Mouse (Mus musculus): ENCODE results near the gene Scd2.
"Not testable (repeated sequence)": the region's sequence is repeated elsewhere in the genome, so short reads cannot be mapped to it uniquely, and the experiment has no call there.

The Scd2 gene

DNA sequence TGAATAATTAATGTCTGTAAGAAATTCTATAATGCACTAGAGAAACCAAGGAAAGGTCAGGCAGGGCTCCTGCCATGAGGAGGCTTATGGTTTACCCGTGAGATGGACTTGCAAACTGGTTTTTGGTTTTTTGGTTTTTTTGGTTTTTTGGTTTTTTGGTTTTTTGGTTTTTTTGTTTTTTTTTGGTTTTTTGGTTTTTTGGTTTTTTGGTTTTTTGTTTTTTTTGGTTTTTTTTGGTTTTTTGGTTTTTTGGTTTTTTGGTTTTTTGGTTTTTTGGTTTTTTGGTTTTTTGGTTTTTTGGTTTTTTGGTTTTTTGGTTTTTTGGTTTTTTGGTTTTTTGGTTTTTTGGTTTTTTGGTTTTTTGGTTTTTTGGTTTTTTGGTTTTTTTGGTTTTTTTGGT lies 37.7 kb downstream of the Scd2 start:
- in situ Hi-C loops (cut with MboI; ENCODE audit: low pct_unique_long_range_greater_than_20kb in 1 of 2, low sequenced_read_pairs in 2 of 2, unreplicated experiment in 1 of 2) = not testable (repeated sequence)

DNA sequence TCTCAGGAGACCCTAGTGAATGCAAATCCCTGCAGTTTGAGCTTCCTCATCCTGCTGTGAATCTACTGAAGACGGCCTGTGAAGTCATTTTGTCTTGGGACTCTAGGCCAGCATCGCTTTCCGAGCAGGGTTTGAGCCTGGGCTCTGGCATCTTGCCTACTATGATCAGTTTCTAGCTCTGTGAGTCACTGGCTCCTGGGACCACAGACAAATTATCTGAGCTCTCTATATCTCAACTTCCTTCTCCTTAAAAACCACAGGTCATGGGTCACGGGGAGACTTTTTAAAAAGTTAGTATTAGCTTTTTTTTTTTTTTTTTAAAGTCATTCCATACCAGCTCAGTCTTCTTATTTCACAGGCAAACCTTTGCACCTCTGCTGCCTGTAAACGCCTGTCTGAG lies 38.4 kb downstream of the Scd2 start:
- in situ Hi-C loops (cut with MboI; ENCODE audit: low pct_unique_long_range_greater_than_20kb in 1 of 2, low sequenced_read_pairs in 2 of 2, unreplicated experiment in 1 of 2) = no loop called here

DNA sequence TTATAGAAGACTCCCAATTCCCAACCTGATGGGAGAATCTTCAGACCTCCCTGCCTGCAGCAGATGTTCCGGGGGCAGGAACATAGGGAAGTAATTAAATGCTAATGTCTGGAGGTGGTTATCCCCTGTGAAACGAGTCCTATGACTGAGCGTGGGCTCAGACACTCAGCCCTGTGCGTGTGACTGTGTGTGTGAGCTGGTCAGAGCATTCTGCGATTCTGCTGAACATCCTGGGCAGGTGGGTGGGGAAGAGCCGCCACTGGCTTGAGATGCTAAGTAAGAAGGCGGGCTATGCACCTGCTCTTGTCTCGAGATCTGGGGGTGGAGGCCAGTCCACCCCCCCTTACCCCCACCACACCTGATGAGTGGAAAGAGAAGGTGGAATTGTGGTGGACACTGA lies 38.9 kb downstream of the Scd2 start:
- in situ Hi-C loops (cut with MboI; ENCODE audit: low pct_unique_long_range_greater_than_20kb in 1 of 2, low sequenced_read_pairs in 2 of 2, unreplicated experiment in 1 of 2) = no loop called here

DNA sequence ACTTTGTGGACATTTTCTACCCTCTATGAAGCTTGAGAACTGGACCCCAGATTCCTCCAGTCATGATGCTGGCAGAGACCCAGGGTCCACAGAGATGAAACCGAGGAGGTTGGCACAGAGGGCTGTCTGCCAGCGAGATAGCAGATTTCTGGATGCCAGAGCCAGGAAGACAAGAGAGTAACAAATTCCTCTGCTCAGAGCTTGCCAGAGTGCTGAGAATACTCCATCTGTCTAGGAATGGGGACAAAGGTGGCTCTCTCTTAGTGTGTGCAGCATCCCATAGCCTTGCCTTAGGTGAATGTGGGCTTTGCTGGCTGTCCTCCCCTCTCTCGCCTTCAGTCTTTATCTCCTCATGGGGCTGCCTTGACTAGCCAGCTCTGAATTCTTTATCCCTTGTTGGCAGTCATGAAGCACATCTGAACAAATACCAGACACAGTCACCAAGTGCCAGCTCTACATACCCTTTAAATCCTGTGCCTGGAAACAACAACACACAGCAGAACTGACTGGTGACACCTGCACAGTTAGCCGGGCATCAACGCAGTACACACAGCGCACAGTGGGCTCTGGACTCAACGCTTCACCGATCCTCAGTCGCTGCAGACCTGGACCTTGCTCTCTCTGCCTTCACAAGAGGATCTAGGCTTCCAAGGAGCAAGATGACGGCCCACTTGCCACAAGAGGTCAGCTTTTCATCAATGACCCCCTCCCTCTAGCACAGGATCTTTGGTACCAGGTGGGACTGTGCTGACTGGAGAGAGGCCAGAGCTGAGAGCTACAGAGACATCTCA lies 39.6 kb downstream of the Scd2 start, which contains the start of gene Scd4:
Gene Scd4, plus strand, starts transcription at position 260 of the 791 bp plus-strand sequence.
- in situ Hi-C loops (cut with MboI; ENCODE audit: low pct_unique_long_range_greater_than_20kb in 1 of 2, low sequenced_read_pairs in 2 of 2, unreplicated experiment in 1 of 2) = no loop called here

DNA sequence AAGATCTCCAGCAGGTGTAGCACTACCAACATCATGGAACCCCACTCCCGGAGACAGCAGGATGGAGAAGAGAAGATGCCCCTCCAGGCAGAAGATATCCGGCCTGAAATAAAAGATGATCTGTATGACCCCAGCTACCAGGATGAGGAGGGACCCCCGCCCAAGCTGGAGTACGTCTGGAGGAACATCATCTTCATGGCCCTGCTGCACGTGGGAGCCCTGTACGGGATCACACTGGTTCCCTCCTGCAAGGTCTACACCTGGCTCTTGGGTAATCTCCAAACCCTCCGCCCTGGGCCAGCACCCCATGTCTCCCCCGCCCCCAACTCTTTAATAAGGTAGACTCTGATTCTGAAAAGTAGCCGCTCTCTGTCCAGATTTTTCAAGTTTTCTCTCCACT lies 40.5 kb downstream of the Scd2 start:
- in situ Hi-C loops (cut with MboI; ENCODE audit: low pct_unique_long_range_greater_than_20kb in 1 of 2, low sequenced_read_pairs in 2 of 2, unreplicated experiment in 1 of 2) = no loop called here

DNA sequence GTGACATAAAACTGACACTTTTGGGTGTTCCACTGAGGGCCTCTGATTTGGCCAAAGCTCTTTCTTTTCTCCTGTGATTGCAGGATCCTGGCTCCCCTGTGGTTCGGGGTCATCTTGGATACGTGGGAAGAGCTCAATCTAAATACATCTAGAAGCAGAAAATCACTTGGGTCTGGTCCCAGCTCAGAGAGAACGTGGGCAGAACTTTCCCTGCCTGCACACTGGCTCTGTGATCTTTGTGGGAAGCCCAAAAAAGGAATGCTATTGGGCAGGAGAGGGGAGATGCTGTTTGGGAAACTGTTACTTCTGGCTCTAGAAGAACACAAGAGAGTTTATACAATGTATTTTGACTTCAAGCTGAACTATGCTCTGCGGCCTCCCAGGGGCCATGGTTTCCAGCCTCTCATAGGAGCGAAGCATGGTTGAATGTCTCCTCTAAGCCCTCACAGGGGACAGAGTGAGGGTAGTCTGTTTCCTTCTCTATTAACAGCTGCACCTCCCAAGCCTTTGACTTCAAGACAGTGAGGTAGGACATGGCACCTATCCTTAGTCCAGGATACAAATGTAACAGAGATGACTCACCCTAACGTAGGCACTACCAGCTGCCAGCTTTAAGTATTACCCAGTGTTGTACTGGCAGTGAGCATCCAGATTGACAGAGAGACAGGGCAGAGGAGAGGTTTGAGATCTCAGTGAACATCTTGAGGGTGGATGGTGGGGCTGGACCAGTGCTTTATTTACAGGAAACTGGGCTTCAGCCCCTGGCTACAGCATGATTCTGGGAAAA lies 42.6 kb downstream of the Scd2 start:
- in situ Hi-C loops (cut with MboI; ENCODE audit: low pct_unique_long_range_greater_than_20kb in 1 of 2, low sequenced_read_pairs in 2 of 2, unreplicated experiment in 1 of 2) = no loop called here

DNA sequence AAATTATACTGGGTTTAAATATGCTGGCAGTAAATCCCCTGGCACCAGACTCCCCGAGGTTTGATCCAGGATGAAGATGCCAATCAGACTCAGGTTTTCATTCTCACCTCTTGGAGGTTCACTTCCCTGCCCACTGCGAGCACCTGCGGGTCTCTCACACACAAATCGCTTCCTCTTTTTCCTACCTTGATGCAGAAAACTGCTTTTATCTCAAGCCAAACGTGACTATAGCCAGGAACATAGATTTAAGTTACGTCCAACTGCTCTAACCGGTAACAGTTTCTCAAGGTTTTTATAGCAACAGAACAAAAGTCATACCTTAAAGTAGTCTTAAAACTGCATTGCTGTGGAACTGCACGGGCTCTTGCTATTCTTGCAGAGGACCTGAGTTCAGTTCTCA lies 56.2 kb downstream of the Scd2 start:
- in situ Hi-C loops (cut with MboI; ENCODE audit: low pct_unique_long_range_greater_than_20kb in 1 of 2, low sequenced_read_pairs in 2 of 2, unreplicated experiment in 1 of 2) = no loop called here

DNA sequence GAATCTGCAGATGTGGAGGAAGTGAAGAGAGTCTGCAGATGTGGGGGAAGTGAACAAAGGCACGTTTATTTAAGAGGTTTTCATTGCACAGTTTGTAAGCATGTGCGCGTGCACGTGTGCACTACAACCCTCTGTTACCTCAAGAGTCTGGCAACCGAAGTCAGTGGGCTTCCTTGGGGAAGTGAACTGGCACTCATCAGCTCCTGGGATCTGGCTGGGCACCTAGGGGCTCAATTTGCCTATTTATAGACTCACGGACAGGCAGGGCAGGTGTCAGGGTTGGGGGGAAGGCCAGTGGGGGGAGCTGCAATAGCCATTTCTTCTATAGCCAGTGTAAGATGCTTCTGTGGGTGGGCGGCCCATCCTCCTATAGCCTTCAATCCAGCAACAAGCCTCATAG lies 58.3 kb downstream of the Scd2 start:
- in situ Hi-C loops (cut with MboI; ENCODE audit: low pct_unique_long_range_greater_than_20kb in 1 of 2, low sequenced_read_pairs in 2 of 2, unreplicated experiment in 1 of 2) = no loop called here
